Mouse (Mus musculus) common myeloid progenitor, adult 5-6 weeks (primary cell): Measurements from ENCODE around the gene Ppm1m. TPM values are rescaled to one million over a fixed set of nuclear protein-coding genes. Genes with fewer than 3 reads are reported as not detected.

ENCODE experiments used
- ATAC-seq: replicated peaks from 2 replicates; pipeline ENCODE4 v1.8.0; 2016; ENCODE audit warnings: low read depth, mild to moderate bottlenecking, moderate TSS enrichment, inconsistent platforms; ENCODE audit not compliant: poor library complexity, severe bottlenecking
- total RNA-seq: library from RNA; stranded (forward); fragments of 200-1000, 187-1606 nt; gene quantifications from 2 replicates; pipeline ENCODE4 v1.2.3, GENCODE M21; 2017

Ppm1m gene
- total RNA-seq = 9.4 and 14.7 TPM in 2 replicates

GRCm38 (mm10) chr9:106199535-106200272, at the start of gene Ppm1m:
Gene Ppm1m (minus strand): TSS chr9:106199746.
- peak; percentile 24 for ATAC-seq

GRCm38 (mm10) chr9:106242813-106243488, 43.4 kb upstream of the Ppm1m start:
- peak; percentile 68 for ATAC-seq

GRCm38 (mm10) chr9:106241541-106242164, 42.1 kb upstream of the Ppm1m start:
- ATAC-seq = no peak

- ATAC-seq = no peak
These were observed 38.3 kb upstream of the Ppm1m start for GRCm38 (mm10) chr9:106237878-106238277.

GRCm38 (mm10) chr9:106237401-106237800, 37.9 kb upstream of the Ppm1m start:
- ATAC-seq = no peak

GRCm38 (mm10) chr9:106236818-106237211, 37.3 kb upstream of the Ppm1m start:
- ATAC-seq = no peak

GRCm38 (mm10) chr9:106236156-106236817, 36.7 kb upstream of the Ppm1m start:
- no peak for ATAC-seq

GRCm38 (mm10) chr9:106235194-106235830, 35.8 kb upstream of the Ppm1m start:
- no peak for ATAC-seq

GRCm38 (mm10) chr9:106233953-106234352, 34.4 kb upstream of the Ppm1m start:
- no peak for ATAC-seq

- no peak for ATAC-seq
These were observed 33.4 kb upstream of the Ppm1m start for GRCm38 (mm10) chr9:106232956-106233355.

- no peak for ATAC-seq
These were observed 32.3 kb upstream of the Ppm1m start for GRCm38 (mm10) chr9:106231816-106232215.

GRCm38 (mm10) chr9:106231220-106231619, 31.7 kb upstream of the Ppm1m start:
- ATAC-seq = no peak

- ATAC-seq = no peak
These were observed 31.2 kb upstream of the Ppm1m start for GRCm38 (mm10) chr9:106230734-106231106.

- peak; percentile 50 for ATAC-seq
These were observed 30.6 kb upstream of the Ppm1m start for GRCm38 (mm10) chr9:106230051-106230733.

GRCm38 (mm10) chr9:106227790-106228429, 28.4 kb upstream of the Ppm1m start:
- no peak for ATAC-seq

GRCm38 (mm10) chr9:106226151-106226682, 26.7 kb upstream of the Ppm1m start:
- ATAC-seq = peak; percentile 59

GRCm38 (mm10) chr9:106225469-106226150, 26.1 kb upstream of the Ppm1m start:
- no peak for ATAC-seq

- peak; percentile 46 for ATAC-seq
These were observed 23.4 kb upstream of the Ppm1m start for GRCm38 (mm10) chr9:106222994-106223393.
